28 mouse cellular contexts compared by ENCODE assay signal in genomic region chr1:93051124-93051833, GRCm38 (mm10). TPM values are rescaled to one million over a fixed set of nuclear protein-coding genes. Genes with fewer than 3 reads are reported as not detected.
DNase-seq lines count a peak whose midpoint lies in the region; ATAC-seq lines count a peak whose summit lies in the region.
"Had no signal": no experiment of that assay in that cellular context is flagged by ENCODE, and none has a peak within 500 bp of the region (broad histone marks: within the 10 kb centered on the region; RNA-seq: fewer than 3 reads in every experiment).

No protein-coding gene starts in this region.

- H3K4me3 ChIP-seq in embryonic facial prominence, embryonic 11.5 days (ENCODE audit: low read depth, low read length), result no peak overlapping the region
- H3K4me3 ChIP-seq in embryonic facial prominence, embryonic 10.5 days, result no peak overlapping the region
- H3K4me3 ChIP-seq in kidney, embryonic 15.5 days (replicated peaks), result 0 out of 2 replicates have a peak overlapping the region, but pooled peaks have one; percentile 10
- no peak overlapping the region for H3K4me3 ChIP-seq in limb, embryonic 15.5 days
- H3K4me3 ChIP-seq: embryonic facial prominence, embryonic 15.5 days; hindbrain, embryonic 12.5 days; left cerebral cortex, adult 2 months; neural tube, embryonic 13.5 days had no signal

- no peaks in the 10 kb centered on the region for H3K36me3 ChIP-seq in embryonic facial prominence, embryonic 11.5 days (replicated peaks; ENCODE audit: control insufficient read depth, insufficient read depth, low read depth, low read length)
- H3K36me3 ChIP-seq in embryonic facial prominence, embryonic 10.5 days (replicated peaks), result peaks cover 32% of the 10 kb centered on the region
- H3K36me3 ChIP-seq in kidney, embryonic 15.5 days, result no peaks in the 10 kb centered on the region
- H3K36me3 ChIP-seq in limb, embryonic 15.5 days, result peaks cover 14% of the 10 kb centered on the region
- H3K36me3 ChIP-seq: G1E had no signal

- no peak overlapping the region for H3K27ac ChIP-seq in embryonic facial prominence, embryonic 11.5 days (replicated peaks; ENCODE audit: low read depth, low read length)
- no peak overlapping the region for H3K27ac ChIP-seq in embryonic facial prominence, embryonic 10.5 days (replicated peaks)
- H3K27ac ChIP-seq in kidney, embryonic 15.5 days, result no peak overlapping the region
- no peak overlapping the region for H3K27ac ChIP-seq in limb, embryonic 15.5 days
- H3K27ac ChIP-seq: embryonic facial prominence, embryonic 15.5 days; hindbrain, embryonic 12.5 days; left cerebral cortex, adult 2 months; neural tube, embryonic 13.5 days had no signal

- 61% methylated on average over 22 of the region's 23 CpGs for WGBS in embryonic facial prominence, embryonic 11.5 days
- WGBS in embryonic facial prominence, embryonic 10.5 days, result 66% methylated on average over 23 of the region's 23 CpGs
- WGBS in kidney, embryonic 15.5 days, result 20% methylated on average over 19 of the region's 23 CpGs
- WGBS in limb, embryonic 15.5 days, result 37% methylated on average over 18 of the region's 23 CpGs

- H3K27me3 ChIP-seq in embryonic facial prominence, embryonic 11.5 days (ENCODE audit: control insufficient read depth, insufficient read depth, low read length), result no peaks in the 10 kb centered on the region
- H3K27me3 ChIP-seq in embryonic facial prominence, embryonic 10.5 days (replicated peaks; ENCODE audit: low read depth, poor library complexity, severe bottlenecking), result no peaks in the 10 kb centered on the region
- H3K27me3 ChIP-seq in kidney, embryonic 15.5 days, result no peaks in the 10 kb centered on the region
- no peaks in the 10 kb centered on the region for H3K27me3 ChIP-seq in limb, embryonic 15.5 days
- H3K27me3 ChIP-seq: embryonic facial prominence, embryonic 15.5 days; hindbrain, embryonic 12.5 days; neural tube, embryonic 13.5 days had no signal

- ATAC-seq in embryonic facial prominence, embryonic 11.5 days (replicated peaks; ENCODE audit: insufficient number of reproducible peaks, low FRiP score, low TSS enrichment, low read depth), result no peak
- ATAC-seq in kidney, embryonic 15.5 days (replicated peaks; ENCODE audit: low FRiP score), result peak; percentile 66
- no peak for ATAC-seq in limb, embryonic 15.5 days (ENCODE audit: insufficient number of reproducible peaks, low FRiP score, low TSS enrichment, low read depth)
- ATAC-seq: CD4-positive, CD25-positive, alpha-beta regulatory T cell, adult 4 months; inflammation-experienced regulatory T-cells, adult 6 months had no signal

- no peak overlapping the region for H3K4me2 ChIP-seq in embryonic facial prominence, embryonic 11.5 days (ENCODE audit: low read depth, low read length)
- peak overlapping the region; percentile 44 for H3K4me2 ChIP-seq in kidney, embryonic 15.5 days
- peak overlapping the region; percentile 26; the same call in 1 of the 2 replicates for H3K4me2 ChIP-seq in limb, embryonic 15.5 days
- H3K4me2 ChIP-seq: embryonic facial prominence, embryonic 15.5 days; hindbrain, embryonic 12.5 days; liver, embryonic 11.5 days; neural tube, embryonic 13.5 days had no signal

- H3K4me1 ChIP-seq in embryonic facial prominence, embryonic 11.5 days (ENCODE audit: control insufficient read depth, insufficient read depth, low read length), result no peaks in the 10 kb centered on the region
- peaks cover 8% of the 10 kb centered on the region for H3K4me1 ChIP-seq in embryonic facial prominence, embryonic 10.5 days
- peaks cover 14% of the 10 kb centered on the region for H3K4me1 ChIP-seq in kidney, embryonic 15.5 days
- no peaks in the 10 kb centered on the region for H3K4me1 ChIP-seq in limb, embryonic 15.5 days
- H3K4me1 ChIP-seq: embryonic facial prominence, embryonic 15.5 days; hindbrain, embryonic 12.5 days; neural tube, embryonic 13.5 days had no signal

- peak; percentile 26 for DNase-seq in embryonic facial prominence, embryonic 11.5 days (ENCODE audit: low spot score)
- DNase-seq in embryonic facial prominence, embryonic 10.5 days (ENCODE audit: low spot score), result no peak
- DNase-seq in kidney, postnatal 14 days, result no peak
- DNase-seq in embryo, embryonic 9.5 days (ENCODE audit: extremely low spot score), result peak; percentile 16
- no peak for DNase-seq in MN1 (ENCODE audit: low spot score)
- no peak for DNase-seq in layer of hippocampus, postnatal 10 days (ENCODE audit: low spot score in 2 of 2)
- DNase-seq: cerebellum, adult 2 months; cerebellum, postnatal 36 days; lung, adult 18-20 months; lung, postnatal 14 days; midbrain, embryonic 14.5 days; right cerebral cortex, postnatal 14 days had no signal

- no peaks in the 10 kb centered on the region for H3K9me3 ChIP-seq in embryonic facial prominence, embryonic 11.5 days (replicated peaks; ENCODE audit: control insufficient read depth, low read length)
- no peaks in the 10 kb centered on the region for H3K9me3 ChIP-seq in embryonic facial prominence, embryonic 10.5 days
- H3K9me3 ChIP-seq in kidney, embryonic 15.5 days (replicated peaks), result no peaks in the 10 kb centered on the region
- no peaks in the 10 kb centered on the region for H3K9me3 ChIP-seq in limb, embryonic 15.5 days
- H3K9me3 ChIP-seq: embryonic facial prominence, embryonic 15.5 days; G1E; hindbrain, embryonic 12.5 days; neural tube, embryonic 13.5 days had no signal

- H3K9ac ChIP-seq in embryonic facial prominence, embryonic 11.5 days (replicated peaks; ENCODE audit: low read length), result no peak overlapping the region
- H3K9ac ChIP-seq in kidney, embryonic 15.5 days, result no peak overlapping the region
- no peak overlapping the region for H3K9ac ChIP-seq in limb, embryonic 15.5 days
- H3K9ac ChIP-seq: embryonic facial prominence, embryonic 15.5 days; hindbrain, embryonic 12.5 days; neural tube, embryonic 13.5 days had no signal

RNA-seq across cellular contexts. Expression of gene Aqp12, which starts 45.1 kb away (rescaled TPM):
- not detected in 2 replicates for polyA plus RNA-seq in embryonic facial prominence, embryonic 11.5 days (2014; fragmentation: Nextera tagmentation; extraction: Ambion mirVana)
- polyA plus RNA-seq in embryonic facial prominence, embryonic 10.5 days (2016; fragmentation: Nextera tagmentation; extraction: Ambion mirVana), result not detected in 2 replicates
- polyA plus RNA-seq in kidney, embryonic 15.5 days (2015; fragmentation: Nextera tagmentation; extraction: Ambion mirVana), result not detected in 2 replicates
- not detected in 2 replicates for polyA plus RNA-seq in limb, embryonic 15.5 days (2015; fragmentation: Nextera tagmentation; extraction: Ambion mirVana)
- not detected for total RNA-seq in layer of hippocampus, postnatal 10 days (2021)
- total RNA-seq: G1E; gastrocnemius, adult 18-20 months; gastrocnemius, postnatal 4 days; layer of hippocampus, adult 8-10 months; left cerebral cortex, adult 2 months; megakaryocyte, adult 5-6 weeks had no signal
- polyA plus RNA-seq: CD4-positive, CD25-positive, alpha-beta regulatory T cell, adult 4 months; cerebellum, adult 2 months; embryonic facial prominence, embryonic 15.5 days; G1E; heart, postnatal 0 days; hindbrain, embryonic 12.5 days; inflammation-experienced regulatory T-cells, adult 6 months; liver, embryonic 11.5 days; midbrain, embryonic 14.5 days; neural tube, embryonic 13.5 days; stomach, embryonic 14.5 days had no signal

RNA-seq across cellular contexts. Expression of gene Kif1a, which starts 50.5 kb away (rescaled TPM):
- 19.9 and 26.0 TPM in 2 replicates for polyA plus RNA-seq in embryonic facial prominence, embryonic 11.5 days (2014; fragmentation: Nextera tagmentation; extraction: Ambion mirVana)
- 23.9 and 27.5 TPM in 2 replicates for polyA plus RNA-seq in embryonic facial prominence, embryonic 10.5 days (2016; fragmentation: Nextera tagmentation; extraction: Ambion mirVana)
- polyA plus RNA-seq in kidney, embryonic 15.5 days (2015; fragmentation: Nextera tagmentation; extraction: Ambion mirVana), result 7.0 and 10.0 TPM in 2 replicates
- polyA plus RNA-seq in limb, embryonic 15.5 days (2015; fragmentation: Nextera tagmentation; extraction: Ambion mirVana), result 18.7 and 19.1 TPM in 2 replicates
- 100 to 1,000 TPM; 704 to 762 TPM for total RNA-seq in layer of hippocampus, postnatal 10 days (2021)
- total RNA-seq: megakaryocyte, adult 5-6 weeks had no signal
- polyA plus RNA-seq: CD4-positive, CD25-positive, alpha-beta regulatory T cell, adult 4 months; inflammation-experienced regulatory T-cells, adult 6 months had no signal

Comparison
In these comparisons a context has a peak if more than half of its experiments do, and no peak if none do; other contexts are left out.
1. DNase-seq: peak in embryonic facial prominence, embryonic 11.5 days (single experiment) and embryo, embryonic 9.5 days (single experiment); none in embryonic facial prominence, embryonic 10.5 days (single experiment), kidney, postnatal 14 days (single experiment), MN1 (single experiment) and layer of hippocampus, postnatal 10 days (0 of 2).